Mouse (Mus musculus): ENCODE results near the gene Cryzl2.

GRCm38 (mm10) chr1:157467866-157468265 is 9.5 kb downstream of the Cryzl2 start:
- TF ChIP-seq CTCF (IDR thresholded peaks at IDR 0.05; ENCODE audit: control insufficient read depth, insufficient read depth, insufficient read length), result no peak
- TF ChIP-seq CEBPB (IDR thresholded peaks at IDR 0.05; ENCODE audit: low read depth), result no peak
- TF ChIP-seq MAX (IDR thresholded peaks at IDR 0.05), result no peak

Measured in C2C12 (cell line).